Mouse (Mus musculus) urinary bladder, adult 18-20 months (tissue): ENCODE measurements around the gene Thap11.
A peak's percentile ranks its signal among the peaks of the same experiment; 100 is the strongest.

Experiments
- DNase-seq, 2 experiments: peaks; one replicate each; pipeline ENCODE4 v3.0.0; 2022; ENCODE audit warnings: low spot score in 2 of 2, mixed read lengths in 2 of 2

Gene Thap11

DNA sequence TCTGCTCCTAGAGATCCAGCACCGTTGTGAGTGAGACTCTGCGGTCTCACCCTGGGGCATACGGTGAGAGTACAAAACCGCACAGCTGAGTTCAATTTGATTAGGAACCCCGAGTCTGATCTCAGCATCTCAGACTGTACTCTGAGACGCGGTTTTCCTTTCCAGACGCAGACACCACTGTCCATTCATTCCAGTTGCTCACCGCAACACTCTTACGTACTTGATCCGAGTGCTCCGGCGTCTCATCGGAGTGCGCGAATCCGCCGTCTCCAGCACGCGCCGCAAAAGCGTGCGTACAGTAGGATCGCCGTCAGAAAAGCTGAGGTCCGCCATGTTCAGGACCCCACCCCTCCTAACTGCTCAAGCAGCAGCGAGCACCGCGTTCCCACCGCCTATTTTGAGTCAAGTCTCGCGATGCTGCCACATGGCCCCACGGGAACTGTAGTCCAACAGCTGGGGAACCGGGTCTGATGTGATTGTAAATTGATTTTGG lies 3.2 kb upstream of the Thap11 start:
- peak; percentile 80 to 88 for DNase-seq

DNA sequence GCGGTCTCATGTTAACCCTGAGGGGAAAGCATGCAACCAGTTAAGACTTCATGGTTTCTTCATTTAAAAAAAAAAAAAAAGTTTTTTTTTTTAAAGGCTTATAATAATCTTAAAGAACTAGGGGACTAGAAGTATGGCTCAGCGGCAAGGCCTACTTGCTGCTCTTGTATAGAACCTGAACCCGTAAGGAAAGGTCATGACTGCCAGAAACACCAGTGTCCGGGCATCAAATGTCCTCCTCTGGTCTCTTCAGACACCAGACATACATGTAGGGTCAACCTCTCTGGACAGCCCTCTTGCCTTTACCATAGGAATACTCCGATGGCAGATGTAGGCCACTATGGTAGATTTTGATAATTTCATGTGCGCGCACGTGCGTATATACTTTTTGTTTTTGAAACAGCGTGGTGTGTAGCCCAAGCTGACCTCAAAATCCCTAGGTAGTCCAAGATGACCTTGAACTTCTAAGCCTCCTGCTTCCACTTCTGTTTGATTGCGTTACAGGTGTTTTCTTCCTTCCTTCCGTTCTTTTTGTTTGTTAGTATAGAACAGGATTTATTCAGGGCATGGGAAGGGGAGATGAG lies 2.7 kb upstream of the Thap11 start:
- DNase-seq: no peak

DNA sequence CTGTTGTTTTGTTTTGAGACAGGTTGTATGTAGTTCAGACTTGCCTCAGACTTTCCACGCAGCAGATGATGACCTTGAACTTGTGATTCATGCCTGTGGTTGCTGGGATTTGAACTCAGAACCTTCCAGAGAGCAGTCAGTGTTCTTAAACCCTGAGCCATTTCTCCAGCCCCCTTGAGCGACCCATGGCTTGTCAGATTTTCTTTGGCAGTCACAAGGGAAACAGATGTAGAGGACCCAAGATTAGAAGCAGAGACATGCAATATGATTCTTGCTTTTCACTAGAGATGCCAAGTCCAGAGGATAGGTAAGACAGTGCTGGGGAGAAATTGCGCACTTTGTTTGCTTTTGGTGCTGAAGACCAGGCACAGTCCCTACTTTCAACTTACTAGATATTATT lies 1.8 kb upstream of the Thap11 start, which contains the start of gene Cenpt:
Gene Cenpt, minus strand, starts transcription at position 101 of the 400 bp plus-strand sequence.
- DNase-seq: no peak

DNA sequence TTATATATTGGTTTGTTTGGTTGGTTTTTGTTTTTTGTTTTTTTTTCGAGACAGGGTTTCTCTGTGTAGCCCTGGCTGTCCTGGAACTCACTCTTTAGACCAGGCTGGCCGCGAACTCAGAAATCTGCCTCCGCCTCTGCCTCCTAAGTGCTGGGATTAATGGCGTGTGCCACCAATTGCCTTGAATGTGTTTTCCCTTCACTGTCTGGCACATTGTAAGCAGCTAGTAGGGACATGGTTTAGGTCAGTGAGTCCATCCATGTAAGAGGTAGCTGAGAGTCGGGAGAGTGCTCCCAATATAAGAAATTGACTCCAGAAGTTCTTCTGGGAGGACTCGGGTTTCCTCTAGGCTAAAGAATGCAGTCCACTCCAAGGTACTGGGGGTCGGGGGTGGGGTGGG lies 629 bp upstream of the Thap11 start:
- DNase-seq: no peak

DNA sequence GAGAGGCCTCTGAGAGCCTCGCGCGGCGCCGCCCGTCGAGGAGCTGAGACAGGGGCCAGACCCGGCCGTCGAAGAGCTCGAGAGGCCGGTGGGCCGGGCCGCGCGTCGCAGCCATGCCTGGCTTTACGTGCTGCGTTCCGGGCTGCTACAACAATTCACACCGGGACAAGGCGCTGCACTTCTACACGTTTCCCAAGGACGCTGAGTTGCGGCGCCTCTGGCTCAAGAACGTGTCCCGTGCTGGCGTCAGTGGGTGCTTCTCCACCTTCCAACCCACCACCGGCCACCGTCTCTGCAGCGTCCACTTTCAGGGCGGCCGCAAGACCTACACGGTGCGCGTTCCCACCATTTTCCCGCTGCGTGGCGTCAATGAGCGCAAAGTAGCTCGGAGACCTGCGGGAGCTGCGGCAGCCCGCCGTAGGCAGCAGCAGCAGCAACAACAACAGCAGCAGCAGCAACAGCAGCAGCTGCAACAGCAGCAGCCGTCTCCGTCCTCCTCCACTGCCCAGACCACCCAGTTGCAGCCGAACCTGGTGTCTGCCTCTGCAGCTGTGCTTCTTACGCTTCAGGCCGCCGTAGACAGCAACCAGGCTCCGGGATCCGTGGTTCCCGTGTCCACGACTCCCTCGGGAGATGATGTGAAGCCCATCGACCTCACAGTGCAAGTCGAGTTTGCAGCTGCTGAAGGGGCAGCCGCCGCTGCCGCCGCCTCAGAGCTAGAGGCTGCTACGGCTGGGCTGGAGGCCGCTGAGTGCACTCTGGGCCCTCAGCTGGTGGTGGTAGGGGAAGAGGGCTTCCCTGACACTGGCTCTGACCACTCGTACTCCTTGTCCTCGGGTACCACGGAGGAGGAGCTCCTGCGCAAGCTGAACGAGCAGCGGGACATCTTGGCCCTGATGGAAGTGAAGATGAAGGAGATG lies 576 bp downstream of the Thap11 start:
- peak in 1 of 2 experiments; percentile 27 for DNase-seq

DNA sequence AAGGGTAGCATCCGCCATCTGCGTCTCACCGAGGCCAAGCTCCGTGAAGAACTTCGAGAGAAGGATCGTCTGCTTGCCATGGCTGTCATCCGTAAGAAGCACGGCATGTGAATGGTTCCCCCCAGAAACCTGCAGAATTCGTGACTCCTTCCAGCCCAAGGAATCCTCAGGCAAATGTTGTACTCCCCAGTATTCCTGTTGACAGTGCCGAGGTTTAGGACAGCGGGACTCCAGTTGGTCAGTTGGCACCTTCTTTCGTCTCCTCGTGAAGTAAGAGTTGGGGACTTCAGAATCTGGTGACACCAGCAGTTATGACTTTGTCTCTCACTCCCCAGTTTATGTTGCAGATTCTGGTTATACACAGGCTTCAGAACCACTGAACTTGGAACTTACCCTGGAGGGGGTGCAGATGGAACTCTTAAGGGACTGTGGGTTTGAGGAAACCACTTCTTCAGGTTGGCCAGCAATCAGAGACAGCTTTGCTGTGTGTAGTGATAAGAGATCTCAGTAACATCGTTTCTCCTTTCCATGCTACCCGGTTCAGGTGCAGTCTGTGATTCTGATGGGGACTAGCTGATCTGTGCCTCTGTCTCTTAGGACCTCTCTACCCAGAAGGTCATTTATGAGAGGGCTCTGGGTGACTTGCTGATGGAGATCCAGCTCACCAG lies 1.4 kb downstream of the Thap11 start:
- no peak for DNase-seq

DNA sequence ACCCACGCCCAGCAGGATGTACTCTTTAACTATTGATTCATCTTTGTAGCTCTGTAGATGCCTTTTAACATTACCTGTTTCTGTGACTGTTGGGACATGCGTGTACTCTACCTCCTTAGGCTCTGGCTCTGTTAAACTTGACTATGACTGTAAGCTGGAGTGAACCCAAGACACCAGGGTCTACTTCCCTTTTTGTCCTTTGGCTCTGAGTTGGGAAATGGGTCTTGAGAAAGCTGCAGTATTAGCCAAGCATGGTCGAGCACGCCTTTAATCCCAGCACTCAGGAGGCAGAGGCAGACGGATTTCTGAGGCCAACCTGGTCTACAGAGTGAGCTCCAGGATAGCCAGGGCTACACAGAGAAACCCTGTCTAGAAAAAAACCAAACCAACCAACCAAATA lies 3.6 kb downstream of the Thap11 start:
- DNase-seq: no peak

DNA sequence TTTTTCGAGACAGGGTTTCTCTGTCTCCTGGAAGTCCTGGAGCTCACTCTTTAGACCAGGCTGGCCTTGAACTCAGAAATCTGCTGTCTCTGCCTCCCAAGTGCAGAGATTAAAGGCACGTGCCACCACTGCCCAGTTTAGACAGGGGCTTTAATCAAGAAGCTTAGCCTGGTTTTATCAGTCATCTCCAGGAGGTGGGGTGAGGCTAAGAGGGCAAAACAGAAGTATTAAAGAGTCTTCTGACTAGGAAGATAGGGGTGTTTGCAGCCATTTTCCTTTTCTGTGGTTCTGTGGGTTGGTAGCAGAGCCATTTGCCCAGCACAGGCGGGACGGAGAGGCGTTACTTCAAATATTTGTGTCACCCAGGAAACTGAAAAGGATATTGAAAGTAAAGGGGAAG lies 4.4 kb downstream of the Thap11 start:
- DNase-seq: no peak

DNA sequence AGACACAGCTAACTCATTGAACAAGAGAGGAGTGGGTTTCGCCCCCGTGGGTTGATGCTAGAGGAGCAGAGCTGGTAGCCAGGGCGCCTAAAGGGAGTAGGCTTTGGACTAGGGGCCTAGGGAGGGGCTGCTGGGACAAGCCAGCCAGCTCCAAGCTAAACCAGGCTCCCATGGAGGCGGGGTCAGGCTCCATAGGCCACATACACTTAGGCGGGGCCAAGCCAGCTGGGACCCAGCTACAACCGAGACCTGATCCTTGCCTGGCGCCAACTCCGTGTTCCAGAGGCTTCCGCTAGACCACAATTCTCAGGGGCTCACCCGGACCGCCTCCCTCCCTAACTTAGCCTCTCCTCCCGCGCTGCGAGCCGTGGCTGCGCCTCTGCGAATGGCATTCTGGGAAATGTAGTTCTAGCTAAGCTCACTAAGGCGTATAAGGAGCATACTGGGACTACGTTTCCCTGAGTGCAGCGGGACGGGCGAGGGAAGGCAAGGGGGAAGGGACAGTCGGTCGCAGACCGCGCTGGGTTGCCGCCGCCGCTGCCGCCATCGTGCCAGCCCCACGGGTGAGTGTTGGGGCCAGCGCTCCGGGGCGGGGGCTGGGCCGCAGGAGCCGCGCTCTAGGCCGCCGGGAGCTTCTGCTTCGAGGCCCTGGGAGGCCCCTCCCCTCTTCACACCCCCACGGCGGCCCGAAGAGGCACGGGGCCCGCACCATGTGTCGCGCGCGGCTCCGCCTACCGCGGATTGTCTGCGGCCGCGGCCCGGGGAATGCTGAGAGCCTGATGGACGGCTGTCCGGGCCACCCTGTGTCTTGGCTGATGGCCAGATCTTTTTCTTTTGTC lies 5.4 kb downstream of the Thap11 start, which contains the start of gene Nutf2:
Gene Nutf2, plus strand, starts transcription at position 438 of the 839 bp plus-strand sequence.
- peak; percentile 81 to 96 for DNase-seq

DNA sequence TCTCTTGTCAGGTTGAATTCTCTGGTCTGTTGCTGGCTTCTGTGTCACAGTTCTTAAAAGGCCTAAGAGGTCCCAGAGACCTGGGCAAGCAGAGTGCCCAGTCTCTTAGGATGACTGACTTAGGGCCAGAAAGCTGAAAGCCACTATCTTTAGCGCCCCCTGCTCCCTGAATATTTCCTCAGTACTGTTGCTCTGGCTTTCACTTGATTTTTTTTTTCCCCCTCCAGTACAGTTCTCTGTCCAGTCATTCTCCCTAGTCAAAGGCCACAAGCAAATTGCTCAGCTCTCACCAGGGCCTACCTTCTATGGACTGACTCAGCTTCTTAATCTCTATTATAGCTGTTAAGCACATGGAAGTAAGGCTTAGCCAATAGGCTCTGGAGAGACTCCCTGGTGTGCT lies 7.0 kb downstream of the Thap11 start:
- DNase-seq: no peak

DNA sequence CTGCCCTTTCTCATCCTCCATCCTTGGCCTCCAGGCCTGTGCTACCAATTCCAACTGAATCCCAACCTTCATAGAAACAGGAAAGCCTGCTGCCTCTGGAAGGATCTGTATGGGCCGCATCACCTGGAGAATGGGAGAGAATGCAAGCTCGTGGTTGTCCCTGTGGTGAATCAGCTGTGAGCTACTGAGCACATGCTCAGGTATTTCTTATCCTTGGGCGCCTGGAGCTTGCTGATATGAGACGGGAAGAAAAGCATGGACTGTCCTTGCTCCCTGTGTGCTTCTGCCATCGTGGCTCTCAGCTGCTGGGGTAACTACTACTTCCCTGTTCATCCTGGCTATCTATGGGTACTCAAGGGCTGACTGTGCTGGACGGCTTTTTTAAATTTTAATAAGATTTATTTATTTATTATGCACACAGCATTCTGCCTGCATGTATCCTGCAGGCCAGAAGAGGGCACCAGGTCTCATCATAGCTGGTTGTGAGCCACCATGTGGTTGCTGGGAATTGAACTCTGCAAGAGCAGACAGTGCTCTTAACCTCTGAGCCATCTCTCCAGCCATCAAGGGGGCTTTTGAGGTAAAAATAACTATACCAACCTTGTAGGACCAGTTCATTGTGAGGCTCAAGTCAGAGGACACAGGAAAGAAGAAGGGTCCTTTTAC lies 11.6 kb downstream of the Thap11 start:
- no peak for DNase-seq

DNA sequence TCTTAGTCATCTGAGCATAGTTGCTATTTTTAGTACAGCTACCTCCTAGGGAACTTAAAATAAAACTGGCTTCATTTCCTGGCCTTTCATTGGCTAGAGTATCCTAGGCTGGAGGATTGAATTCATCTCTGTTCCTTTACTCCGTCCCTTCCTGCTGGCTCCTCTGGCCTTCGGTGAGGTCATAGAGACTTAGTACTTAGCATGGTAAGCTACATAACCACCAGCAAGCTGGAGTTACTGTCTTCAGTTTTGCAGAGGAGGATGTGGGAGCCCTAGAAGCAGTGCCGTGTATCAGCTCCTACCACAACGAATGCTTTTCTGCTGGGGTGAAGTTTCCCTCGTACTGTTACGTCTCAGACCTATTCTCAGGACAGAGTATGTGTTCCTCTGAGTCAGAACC lies 19.4 kb downstream of the Thap11 start:
- DNase-seq: no peak

DNA sequence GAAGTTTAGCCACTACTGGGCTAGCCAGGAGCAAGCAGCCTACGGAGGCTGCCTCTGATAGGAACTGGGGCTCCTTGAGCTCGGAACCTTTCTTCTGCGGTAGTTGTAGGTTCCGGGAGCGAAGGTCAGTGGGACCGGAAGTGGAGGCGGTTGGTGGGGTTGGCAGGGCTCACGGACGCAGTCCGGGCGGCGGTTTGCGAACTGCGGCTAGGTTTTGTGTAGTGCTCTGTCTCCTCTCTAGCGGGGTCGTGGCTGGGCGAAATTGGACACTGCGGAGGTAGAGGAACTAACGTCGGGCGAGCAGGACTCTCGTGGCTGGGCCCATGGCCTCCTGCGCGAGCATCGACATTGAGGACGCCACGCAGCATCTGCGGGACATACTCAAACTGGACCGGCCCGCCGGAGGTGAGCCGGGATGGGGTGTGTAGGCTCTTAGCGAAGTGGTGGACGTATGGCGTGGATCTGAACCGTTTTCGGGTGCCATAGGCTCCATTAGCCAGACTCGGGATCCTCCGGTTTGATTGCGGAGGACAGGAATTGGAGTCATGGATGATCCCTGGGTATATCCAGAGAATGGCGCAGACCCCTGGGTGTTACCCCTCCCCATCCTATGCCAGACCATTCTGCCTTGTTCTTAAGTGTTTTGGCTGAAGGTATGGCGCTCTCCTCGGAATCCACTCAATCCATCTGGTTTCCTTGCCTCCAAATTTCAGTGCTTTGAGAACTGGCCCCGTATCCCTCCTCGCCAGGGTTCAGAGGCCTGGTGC lies 26.0 kb downstream of the Thap11 start, which contains the start of gene Edc4:
Gene Edc4, plus strand, starts transcription at position 128 of the 767 bp plus-strand sequence.
- peak; percentile 66 to 91 for DNase-seq

DNA sequence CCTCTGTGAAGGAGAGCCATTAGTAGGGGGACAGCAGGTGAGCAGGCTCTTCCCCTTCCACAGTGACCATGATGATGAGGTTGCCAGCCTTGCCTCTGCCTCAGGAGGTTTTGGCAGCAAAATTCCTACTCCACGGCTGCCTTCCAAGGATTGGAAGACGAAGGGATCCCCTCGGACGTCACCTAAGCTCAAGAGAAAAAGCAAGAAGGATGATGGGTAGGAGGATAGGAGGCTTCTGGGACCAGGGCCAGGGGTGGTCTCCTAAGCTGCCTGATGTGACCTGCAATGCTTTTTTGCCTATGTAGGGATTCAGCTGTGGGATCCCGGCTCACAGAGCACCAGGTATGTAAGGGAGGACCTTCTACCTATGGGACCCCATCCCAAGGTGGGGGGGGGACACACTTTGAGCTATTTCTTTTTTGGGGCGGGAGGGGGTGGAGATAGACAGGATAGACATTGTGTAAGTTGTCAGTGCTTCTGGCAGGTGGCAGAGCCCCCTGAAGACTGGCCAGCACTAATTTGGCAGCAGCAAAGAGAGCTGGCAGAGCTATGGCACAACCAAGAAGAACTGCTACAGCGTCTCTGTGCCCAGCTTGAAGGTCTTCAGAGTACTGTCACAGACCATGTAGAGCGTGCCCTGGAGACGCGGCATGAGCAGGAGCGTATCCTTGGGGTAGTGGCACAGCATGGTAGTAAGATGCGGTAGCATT lies 35.0 kb downstream of the Thap11 start:
- DNase-seq: no peak

DNA sequence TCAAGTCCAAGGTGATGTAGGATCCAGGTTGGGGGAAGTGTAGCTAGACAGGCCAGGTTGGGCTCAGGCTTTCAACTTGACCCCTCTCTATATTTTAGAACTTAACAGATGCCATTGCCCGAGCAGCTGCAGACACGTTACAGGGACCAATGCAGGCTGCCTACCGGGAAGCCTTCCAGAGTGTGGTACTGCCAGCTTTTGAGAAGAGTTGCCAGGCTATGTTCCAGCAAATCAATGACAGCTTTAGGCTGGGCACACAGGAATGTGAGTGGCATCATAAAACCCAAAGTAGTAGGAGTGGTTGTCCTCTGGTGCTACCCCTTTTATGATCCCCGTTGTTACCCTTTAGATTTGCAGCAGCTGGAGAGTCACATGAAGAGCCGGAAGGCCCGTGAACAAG lies 35.9 kb downstream of the Thap11 start:
- DNase-seq: no peak

DNA sequence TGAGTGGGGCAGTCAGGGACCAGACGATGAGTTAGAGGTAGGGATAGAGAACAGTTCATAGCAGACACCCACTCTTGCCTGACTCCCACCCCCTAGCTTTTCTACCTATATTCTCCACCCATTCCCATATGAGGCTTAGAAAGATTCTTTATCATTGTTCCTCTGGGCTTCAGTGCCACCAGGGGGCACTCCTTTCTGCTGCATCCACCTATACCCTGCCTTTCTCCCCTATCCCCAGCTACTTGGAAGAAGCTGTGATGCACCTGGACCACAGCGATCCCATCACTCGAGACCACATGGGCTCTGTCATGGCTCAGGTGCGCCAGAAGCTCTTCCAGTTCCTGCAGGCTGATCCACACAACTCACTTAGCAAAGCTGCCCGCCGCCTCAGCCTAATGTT lies 37.5 kb downstream of the Thap11 start:
- peak in 1 of 2 experiments; percentile 18 for DNase-seq

DNA sequence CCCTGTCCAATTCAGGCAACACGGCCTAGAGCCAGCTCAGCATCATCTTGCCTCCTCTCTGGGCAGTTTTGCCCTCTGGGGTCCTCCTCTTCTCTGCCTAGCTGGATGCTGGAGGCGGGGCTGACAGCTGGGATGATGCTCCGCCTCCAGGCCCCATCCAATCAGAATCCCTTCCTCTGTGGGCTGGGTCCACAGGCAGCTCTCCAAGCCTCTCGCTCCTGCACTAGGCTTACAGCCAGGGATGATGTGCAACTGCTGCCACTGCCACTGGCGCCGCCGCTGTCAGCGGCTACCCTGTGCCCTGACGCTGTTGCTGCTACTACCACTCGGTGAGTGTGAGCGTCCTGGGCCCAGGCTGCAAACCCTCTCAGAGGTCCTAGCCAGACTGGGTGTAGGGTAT lies 38.4 kb downstream of the Thap11 start, which contains the start of gene Nrn1l:
Gene Nrn1l, plus strand, starts transcription at position 229 of the 400 bp plus-strand sequence.
- peak; percentile 26 to 35 for DNase-seq

DNA sequence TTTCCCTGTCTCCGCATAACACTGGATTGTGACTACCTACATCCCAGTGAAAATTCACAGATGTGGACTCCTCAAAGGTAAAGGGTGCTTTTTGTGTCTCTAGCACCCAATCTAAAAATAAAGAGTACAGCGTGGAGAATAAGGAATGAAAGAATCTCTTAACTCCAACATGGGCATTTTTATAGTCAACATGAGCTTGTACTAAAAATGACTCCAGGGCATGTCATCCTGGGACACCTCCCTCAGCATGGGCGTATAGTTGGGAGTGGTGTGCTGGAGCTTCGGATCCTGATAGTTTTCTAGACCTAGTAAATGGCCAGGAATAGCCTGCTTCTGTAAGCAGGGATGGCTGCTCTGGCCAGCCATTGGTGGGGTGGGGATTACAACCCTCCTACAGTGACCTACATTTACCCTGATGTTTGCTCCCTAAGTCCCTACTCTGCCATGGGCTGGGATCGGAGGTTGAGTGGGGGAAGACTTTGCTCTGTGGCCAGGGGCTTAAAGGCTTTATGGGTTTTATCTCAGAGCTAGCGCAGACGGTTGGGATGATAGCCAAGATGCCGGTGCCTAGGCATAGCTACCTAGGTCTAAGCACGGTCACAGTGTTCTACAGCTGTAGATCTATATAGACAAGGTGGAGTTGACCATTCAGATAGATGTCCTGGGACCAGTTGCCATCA lies 43.0 kb downstream of the Thap11 start:
- DNase-seq: no peak
